Mouse (Mus musculus) mouse embryonic stem cell (cell line): ENCODE measurements around the gene Rab35.

Experiments used
- in situ Hi-C, 2 experiments: fragments of 300-500 bp; cut with MboI; formaldehyde crosslinking; loops; 1 replicate in 1 of 2; 3 replicates in 1 of 2; pipeline ENCODE4 v1.14.3; 2019 to 2020; ENCODE audit warnings: low sequenced_read_pairs in 2 of 2, low pct_unique_long_range_greater_than_20kb in 1 of 2, mixed read lengths in 1 of 2; ENCODE audit not compliant: unreplicated experiment in 1 of 2

The Rab35 gene

GRCm38 (mm10) chr5:115634046-115634445, 2.3 kb downstream of the Rab35 start:
- in situ Hi-C loops, result loop anchor here in 1 of 2 experiments (10.0 kb wide), 1 partner anchor 129 kb away; the partner anchor contains the start of gene Pxn

GRCm38 (mm10) chr5:115635536-115635935, 3.8 kb downstream of the Rab35 start:
- in situ Hi-C loops, result loop anchor here in 1 of 2 experiments (10.0 kb wide), 1 partner anchor 131 kb away; the partner anchor contains the start of gene Pxn

GRCm38 (mm10) chr5:115644192-115644591, 12.5 kb downstream of the Rab35 start:
- in situ Hi-C loops, result no loop called here

- in situ Hi-C loops, result no loop called here
Observed at GRCm38 (mm10) chr5:115648876-115649275, 17.2 kb downstream of the Rab35 start.

GRCm38 (mm10) chr5:115649699-115650098, 18.0 kb downstream of the Rab35 start:
- in situ Hi-C loops, result no loop called here

GRCm38 (mm10) chr5:115650885-115651284, 19.2 kb downstream of the Rab35 start:
- in situ Hi-C loops, result no loop called here

- in situ Hi-C loops, result no loop called here
Observed at GRCm38 (mm10) chr5:115651821-115652220, 20.1 kb downstream of the Rab35 start.

- in situ Hi-C loops, result no loop called here
Observed at GRCm38 (mm10) chr5:115652681-115653575, 21.2 kb downstream of the Rab35 start.

GRCm38 (mm10) chr5:115653776-115654175, 22.1 kb downstream of the Rab35 start:
- in situ Hi-C loops, result no loop called here

GRCm38 (mm10) chr5:115656677-115657076, 25.0 kb downstream of the Rab35 start:
- in situ Hi-C loops, result no loop called here

- in situ Hi-C loops, result no loop called here
Observed at GRCm38 (mm10) chr5:115657234-115657633, 25.5 kb downstream of the Rab35 start.

GRCm38 (mm10) chr5:115658352-115658751, 26.6 kb downstream of the Rab35 start:
- in situ Hi-C loops, result no loop called here

- in situ Hi-C loops, result no loop called here
Observed at GRCm38 (mm10) chr5:115662658-115663057, 30.9 kb downstream of the Rab35 start.

GRCm38 (mm10) chr5:115666366-115667065, 34.8 kb downstream of the Rab35 start:
- in situ Hi-C loops, result no loop called here

GRCm38 (mm10) chr5:115667210-115667609, 35.5 kb downstream of the Rab35 start:
- in situ Hi-C loops, result no loop called here

- in situ Hi-C loops, result no loop called here
Observed at GRCm38 (mm10) chr5:115667894-115668293, 36.2 kb downstream of the Rab35 start.

- in situ Hi-C loops, result no loop called here
Observed at GRCm38 (mm10) chr5:115668986-115669385, 37.3 kb downstream of the Rab35 start.

GRCm38 (mm10) chr5:115669974-115670373, 38.3 kb downstream of the Rab35 start:
- in situ Hi-C loops, result no loop called here

- in situ Hi-C loops, result no loop called here
Observed at GRCm38 (mm10) chr5:115670406-115670805, 38.7 kb downstream of the Rab35 start.
